Mouse (Mus musculus) lung, adult 2 months (tissue): ENCODE results near the gene Nop58.

ENCODE experiments used
- CTCF ChIP-seq: fragments of 200-500 bp; IDR thresholded peaks from 2 replicates; pipeline ENCODE4 v1.5.1; 2011; ENCODE audit warnings: mild to moderate bottlenecking, low read length, control low read depth; ENCODE audit not compliant: insufficient read depth
- POLR2A ChIP-seq: fragments of 200-500 bp; IDR thresholded peaks from 2 replicates; pipeline ENCODE4 v1.6.1; 2011; ENCODE audit warnings: low read depth, mild to moderate bottlenecking, control low read depth, low read length, borderline replicate concordance; ENCODE audit errors: extremely low read depth

GRCm38 (mm10) chr1:59755298-59755697, 70.5 kb downstream of the Nop58 start:
- TF ChIP-seq POLR2A (no peak), CTCF (no peak)
